Mouse (Mus musculus): ENCODE data around the gene Rsg1.

The Rsg1 gene

GRCm38 (mm10) chr4:141213342-141213741, 414 bp upstream of the Rsg1 start:
- no peak for DNase-seq

- no peak for DNase-seq
Measured at GRCm38 (mm10) chr4:141214337-141214851, 638 bp downstream of the Rsg1 start.

DNA sequence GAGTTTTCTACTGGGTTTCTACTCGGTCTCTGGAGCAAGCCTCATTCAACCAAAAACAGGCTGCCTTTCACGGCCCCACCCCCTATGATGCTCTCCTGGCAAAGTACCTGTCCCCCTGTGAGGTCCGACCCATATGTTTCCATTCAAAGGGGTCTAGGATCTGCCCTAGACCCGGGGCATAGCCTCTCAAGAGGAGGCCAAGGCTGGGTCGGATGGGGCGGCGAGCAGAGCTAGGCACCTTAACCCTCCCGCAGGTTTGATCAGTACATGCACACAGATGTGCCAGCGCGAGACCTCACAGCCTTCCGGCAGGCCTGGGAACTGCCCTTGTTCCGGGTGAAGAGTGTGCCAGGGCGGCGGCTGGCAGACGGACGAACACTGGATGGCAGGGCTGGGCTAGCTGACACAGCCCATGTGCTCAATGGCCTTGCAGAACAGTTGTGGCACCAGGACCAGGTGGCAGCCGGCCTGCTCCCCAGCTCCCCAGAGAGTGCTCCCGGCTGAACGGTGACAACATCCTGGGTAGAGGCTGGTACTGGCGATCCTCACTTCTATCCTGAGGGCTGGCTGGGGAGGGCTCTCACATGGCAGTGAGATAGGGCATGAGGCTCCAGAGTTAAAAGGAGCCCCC, 5.9 kb downstream of the Rsg1 start:
- DNase-seq = no peak

DNA sequence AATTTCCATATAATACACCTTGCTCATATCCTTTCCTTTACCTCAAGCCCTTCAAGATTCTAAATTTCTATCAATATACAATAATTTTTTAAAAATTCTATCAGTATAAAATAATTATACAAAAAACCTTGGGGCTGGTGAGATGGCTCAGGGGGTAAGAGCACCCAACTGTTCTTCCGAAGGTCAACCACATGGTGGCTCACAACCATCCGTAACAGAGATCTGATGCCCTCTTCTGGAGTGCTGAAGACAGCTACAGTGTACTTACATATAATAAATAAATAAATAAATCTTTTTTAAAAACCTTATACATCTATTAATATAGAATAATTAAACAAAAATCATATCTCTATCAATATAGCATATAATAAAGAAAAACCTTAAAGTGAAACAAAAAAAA, 8.1 kb downstream of the Rsg1 start:
- no peak for DNase-seq

DNA sequence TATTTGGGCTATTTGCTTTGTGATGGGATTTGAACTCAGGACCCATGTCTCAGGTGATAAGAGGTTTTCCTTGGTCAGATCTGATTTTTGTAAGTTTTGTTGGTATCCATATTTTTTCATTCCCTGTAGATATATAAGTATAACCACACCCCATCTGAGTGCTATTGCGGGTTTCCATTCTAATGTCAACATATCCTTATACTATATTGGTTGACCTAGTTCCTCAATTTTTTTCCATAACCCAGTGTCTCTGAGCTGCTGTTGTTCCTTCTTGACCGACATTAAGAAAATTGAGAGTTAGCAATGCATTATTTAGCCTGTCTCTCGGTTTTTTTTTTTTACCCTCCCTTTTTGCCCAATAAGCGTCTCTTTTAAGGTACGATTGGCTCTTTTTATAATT, 9.0 kb downstream of the Rsg1 start:
- DNase-seq = no peak

- no peak for DNase-seq
Measured at GRCm38 (mm10) chr4:141228687-141229086, 14.9 kb downstream of the Rsg1 start.

GRCm38 (mm10) chr4:141233196-141233595, 19.4 kb downstream of the Rsg1 start:
- DNase-seq = no peak

- DNase-seq = no peak
Measured at GRCm38 (mm10) chr4:141235537-141236111, 21.9 kb downstream of the Rsg1 start.

DNA sequence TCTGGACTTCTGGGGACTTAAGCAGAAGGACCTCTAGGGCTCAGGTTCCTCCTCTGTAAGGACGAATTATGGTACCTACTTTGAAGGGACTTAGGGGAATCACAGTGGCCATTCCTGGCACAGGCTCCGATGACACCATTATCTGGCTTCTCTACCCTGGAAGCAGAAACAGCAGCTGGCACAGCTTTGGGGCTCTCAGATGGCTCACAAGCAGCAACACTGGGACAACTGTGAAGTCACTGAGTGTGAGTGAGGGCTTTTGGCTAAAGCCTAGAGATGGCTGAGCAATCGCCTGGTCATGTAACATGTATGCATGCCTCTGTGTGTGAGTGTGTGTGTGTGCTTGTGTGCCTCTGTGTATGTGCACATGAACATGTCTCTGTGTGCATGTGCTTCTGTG, 23.1 kb downstream of the Rsg1 start:
- DNase-seq = no peak

DNA sequence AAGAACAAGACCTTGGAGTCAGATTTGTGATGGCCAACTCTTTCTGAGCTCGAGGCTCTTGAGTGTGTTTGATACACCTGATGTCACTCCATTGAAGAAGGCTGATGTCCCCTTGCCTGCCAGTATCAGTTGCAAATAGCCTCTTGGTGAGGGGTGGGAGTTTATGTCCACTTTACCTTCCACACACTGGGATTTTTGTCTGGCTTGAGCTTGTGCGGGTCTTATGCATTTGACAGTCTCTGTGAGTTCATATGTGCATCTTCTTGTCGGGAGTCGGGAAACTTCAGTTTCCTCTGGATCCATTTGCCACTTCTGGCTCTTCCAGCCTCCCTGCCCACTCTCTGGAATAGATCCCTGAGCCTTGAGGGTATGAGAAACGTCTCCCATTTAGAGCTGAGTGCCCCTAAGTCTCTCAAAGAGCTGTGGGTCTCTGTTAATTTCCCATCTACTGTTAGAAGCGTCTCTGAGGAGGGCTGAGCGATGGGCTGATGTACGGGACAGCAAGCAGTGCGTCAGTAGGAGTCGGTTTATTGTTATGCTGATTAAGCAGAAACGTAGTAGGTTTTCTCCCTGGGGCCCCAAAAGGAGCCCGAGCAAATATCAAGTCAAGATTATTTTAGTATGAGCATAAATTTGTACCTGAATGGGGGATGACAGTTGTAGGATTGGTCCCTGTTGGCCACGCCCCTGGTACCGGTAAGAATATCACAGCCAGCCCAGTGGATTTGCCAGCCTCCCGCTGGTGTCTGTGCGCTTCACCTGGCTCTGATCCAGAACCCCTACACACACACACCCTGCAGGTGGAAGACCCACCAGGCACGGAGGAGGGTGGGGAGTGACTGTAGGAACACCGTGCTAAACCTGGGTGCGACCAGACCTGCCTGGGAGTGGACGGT, 25.0 kb downstream of the Rsg1 start:
- no peak for DNase-seq

- DNase-seq = peak; percentile 94
Measured at GRCm38 (mm10) chr4:141239388-141240125, 25.8 kb downstream of the Rsg1 start, which contains the start of gene Arhgef19. TSS of gene Arhgef19 (plus strand) at chr4:141239499.

- peak; percentile 80 for DNase-seq
Measured at GRCm38 (mm10) chr4:141240617-141241016, 26.9 kb downstream of the Rsg1 start.

GRCm38 (mm10) chr4:141241861-141242260, 28.1 kb downstream of the Rsg1 start:
- no peak for DNase-seq

GRCm38 (mm10) chr4:141242651-141243241, 29.0 kb downstream of the Rsg1 start:
- DNase-seq = peak; percentile 64

DNA sequence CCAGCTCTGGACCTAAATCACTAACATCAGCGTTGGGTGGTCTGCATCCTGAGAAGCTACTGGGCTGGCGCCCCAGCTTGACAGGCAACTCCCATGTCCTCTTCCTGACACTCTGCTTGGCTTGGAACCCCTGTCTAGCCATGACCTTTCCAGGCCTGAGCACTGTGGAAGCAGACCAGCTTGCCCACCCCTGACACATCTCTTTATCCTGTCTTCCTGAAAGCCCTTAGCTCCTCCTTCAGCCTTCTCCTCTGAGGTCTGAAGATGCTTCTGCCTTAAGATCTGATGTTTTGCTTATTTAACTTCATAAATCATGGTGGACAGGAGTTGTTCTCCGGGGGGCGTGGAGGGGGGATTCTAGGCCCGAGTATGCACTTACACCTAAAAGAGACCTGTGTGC, 29.9 kb downstream of the Rsg1 start:
- no peak for DNase-seq

DNA sequence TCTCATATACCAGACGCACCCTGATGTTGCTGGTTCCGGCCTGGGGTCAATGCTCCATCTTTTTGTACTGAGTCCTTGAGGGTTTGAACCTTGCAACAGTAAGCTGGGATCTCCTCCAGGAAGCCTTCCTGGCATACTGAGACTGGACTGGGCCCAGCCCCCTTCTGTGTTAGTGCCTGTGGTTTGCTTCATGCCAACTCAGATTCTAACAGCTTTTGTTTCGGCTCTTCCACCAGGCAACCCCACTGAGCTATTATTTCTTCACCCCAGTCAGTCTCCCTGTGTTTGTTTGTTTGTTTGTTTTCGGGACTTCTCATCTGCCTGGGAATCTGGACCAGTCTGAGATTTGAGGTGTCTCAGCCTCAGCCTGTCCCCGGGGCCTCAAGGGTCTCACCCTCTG, 30.6 kb downstream of the Rsg1 start:
- no peak for DNase-seq

- peak; percentile 75 for DNase-seq
Measured at GRCm38 (mm10) chr4:141244931-141245425, 31.2 kb downstream of the Rsg1 start.

GRCm38 (mm10) chr4:141246089-141246997, 32.6 kb downstream of the Rsg1 start:
- DNase-seq = no peak

- DNase-seq = no peak
Measured at GRCm38 (mm10) chr4:141246998-141247350, 33.2 kb downstream of the Rsg1 start.

GRCm38 (mm10) chr4:141247776-141248613, 34.2 kb downstream of the Rsg1 start:
- peak; percentile 59 for DNase-seq

All from kidney, postnatal 14 days (tissue).